Mouse (Mus musculus) heart, embryonic 16.5 days (tissue): Measurements from ENCODE around the gene Il17rc. TPM values are rescaled to one million over a fixed set of nuclear protein-coding genes. Genes with fewer than 3 reads are reported as not detected.
A peak's percentile ranks its signal among the peaks of the same experiment; 100 is the strongest.

Source experiments
- ATAC-seq: fragments of 200-750 bp; cut with Nextera tagmentation; replicated peaks from 2 replicates; pipeline ENCODE4 v1.8.0; 2017; ENCODE audit warnings: moderate number of reproducible peaks; ENCODE audit not compliant: insufficient read depth, low FRiP score; ENCODE audit errors: extremely low read depth
- H3K27ac ChIP-seq: fragments of 300-500 bp; sonication (generic); 2 replicates; pipeline ENCODE4 v1.5.1; 2014; ENCODE audit warnings: mild to moderate bottlenecking, low read length, control low read depth, moderate library complexity
- H3K27me3 ChIP-seq: fragments of 300-500 bp; sonication (generic); 2 replicates; pipeline ENCODE4 v1.6.1; 2014; ENCODE audit warnings: low read length, mixed read lengths; ENCODE audit not compliant: control insufficient read depth, insufficient read depth
- H3K36me3 ChIP-seq: fragments of 300-500 bp; sonication (generic); 2 replicates; pipeline ENCODE4 v1.6.1; 2014; ENCODE audit not compliant: control insufficient read depth, insufficient read depth
- H3K4me1 ChIP-seq: fragments of 300-500 bp; sonication (generic); 2 replicates; pipeline ENCODE4 v1.6.1; 2014; ENCODE audit warnings: low read length, mixed read lengths; ENCODE audit not compliant: control insufficient read depth, insufficient read depth
- H3K4me2 ChIP-seq: fragments of 300-500 bp; sonication (generic); 2 replicates; pipeline ENCODE4 v1.6.1; 2014; ENCODE audit warnings: low read depth, mild to moderate bottlenecking, control low read depth, low read length
- H3K4me3 ChIP-seq: fragments of 300-500 bp; sonication (generic); 2 replicates; pipeline ENCODE4 v1.5.1; 2014; ENCODE audit warnings: mild to moderate bottlenecking, control low read depth, low read length
- H3K9ac ChIP-seq: fragments of 300-500 bp; sonication (generic); 2 replicates; pipeline ENCODE4 v1.6.1; 2014; ENCODE audit warnings: low read length, control low read depth
- H3K9me3 ChIP-seq: fragments of 300-500 bp; sonication (generic); replicated peaks from 2 replicates; pipeline ENCODE4 v1.6.1; 2016; ENCODE audit warnings: low read length; ENCODE audit not compliant: control insufficient read depth
- WGBS: fragments of 180-500 bp; shearing (Covaris S2); extraction: QIAGEN DNeasy Blood & Tissue Kit; methylation state at CpG from one replicate; pipeline ENCODE4 v1.1.7; 2014; 5-methylcytosine and 5-hydroxymethylcytosine counted together
- polyA plus RNA-seq: library from polyadenylated mRNA; unstranded; fragments of >200 nt; fragmentation: Nextera tagmentation; extraction: Ambion mirVana; gene quantifications from 2 replicates; pipeline ENCODE4 v1.2.1, GENCODE M21; 2015

Il17rc gene
- polyA plus RNA-seq, 1 experiment from 2014 or later = 16.1 TPM

GRCm38 (mm10) chr6:113433661-113434060, 37.6 kb upstream of the Il17rc start:
- no peak overlapping the region for H3K4me2 ChIP-seq
- H3K27ac ChIP-seq = no peak overlapping the region
- no peaks in the 10 kb centered on the region for H3K27me3 ChIP-seq
- no peak overlapping the region for H3K9ac ChIP-seq
- H3K4me1 ChIP-seq = no peaks in the 10 kb centered on the region
- ATAC-seq = no peak
- no peak overlapping the region for H3K4me3 ChIP-seq
- no peaks in the 10 kb centered on the region for H3K9me3 ChIP-seq
- WGBS = 59% methylated on average over 3 of the region's 3 CpGs
- no peaks in the 10 kb centered on the region for H3K36me3 ChIP-seq

DNA sequence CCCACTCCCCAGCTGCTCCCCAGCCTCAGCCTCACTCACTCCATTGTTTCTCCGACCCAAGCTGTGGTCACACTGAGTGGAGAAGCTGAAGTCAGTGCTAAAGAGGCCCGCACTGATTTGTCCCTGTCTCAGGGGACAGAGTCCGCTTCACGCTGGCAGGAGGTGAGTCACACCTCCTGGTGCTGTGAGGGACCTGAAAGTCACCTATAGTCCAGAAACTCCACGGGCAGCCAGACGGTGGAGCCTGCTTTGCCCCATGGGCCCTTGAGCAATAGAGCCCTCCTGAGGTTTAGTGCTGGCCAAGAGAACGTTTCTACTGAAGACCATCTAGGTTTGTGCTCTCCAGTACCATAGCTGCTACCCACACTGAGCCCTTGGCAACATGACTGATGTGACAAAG, 36.5 kb upstream of the Il17rc start:
- 71% methylated on average over 7 of the region's 7 CpGs for WGBS
- H3K27ac ChIP-seq = no peak overlapping the region
- H3K9me3 ChIP-seq = no peaks in the 10 kb centered on the region
- H3K36me3 ChIP-seq = no peaks in the 10 kb centered on the region
- H3K4me2 ChIP-seq = no peak overlapping the region
- no peaks in the 10 kb centered on the region for H3K27me3 ChIP-seq
- H3K9ac ChIP-seq = no peak overlapping the region
- ATAC-seq = no peak
- H3K4me3 ChIP-seq = no peak overlapping the region
- no peaks in the 10 kb centered on the region for H3K4me1 ChIP-seq

DNA sequence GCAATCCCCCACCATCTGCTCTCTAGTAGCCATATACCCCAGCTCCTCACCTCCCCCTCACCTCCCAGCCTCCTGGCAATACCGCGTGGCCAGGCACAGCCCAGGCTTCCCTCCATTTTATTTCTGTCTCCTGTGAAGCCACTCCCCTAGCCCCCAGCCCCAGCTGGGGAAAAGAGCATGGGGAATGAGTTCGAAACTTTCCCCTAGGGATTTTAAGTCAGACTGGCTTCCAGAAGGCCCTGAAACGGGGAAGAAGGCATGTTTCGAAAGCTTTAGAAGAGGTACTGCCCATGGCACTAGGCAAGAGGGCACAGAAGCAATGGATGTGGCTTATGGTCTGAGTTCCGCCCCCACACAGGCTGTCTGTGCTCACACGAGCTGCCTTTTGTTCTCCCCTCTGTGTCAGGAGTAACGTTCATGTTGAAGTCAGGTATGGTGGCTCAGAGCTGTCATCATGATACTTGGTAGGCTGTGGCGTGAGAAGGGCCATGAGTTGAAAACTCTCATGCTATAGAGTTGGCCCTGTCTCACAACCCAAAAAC, 35.5 kb upstream of the Il17rc start, which contains the start of gene Cidec:
Gene Cidec (minus strand): TSS at position 97 of the 542 bp plus-strand sequence.
- WGBS = 71% methylated on average over 9 of the region's 9 CpGs
- no peak within 1 kb of the TSS for H3K9ac ChIP-seq
- no peaks in the 10 kb centered on the region for H3K9me3 ChIP-seq
- H3K4me2 ChIP-seq = no peak within 1 kb of the TSS
- H3K27me3 ChIP-seq = no peaks in the 10 kb centered on the region
- H3K27ac ChIP-seq = no peak within 1 kb of the TSS
- no peak within 1 kb of the TSS for H3K4me3 ChIP-seq
- H3K4me1 ChIP-seq = no peaks in the 10 kb centered on the region
- no peak for ATAC-seq
- H3K36me3 ChIP-seq = no peaks in the 10 kb centered on the region

DNA sequence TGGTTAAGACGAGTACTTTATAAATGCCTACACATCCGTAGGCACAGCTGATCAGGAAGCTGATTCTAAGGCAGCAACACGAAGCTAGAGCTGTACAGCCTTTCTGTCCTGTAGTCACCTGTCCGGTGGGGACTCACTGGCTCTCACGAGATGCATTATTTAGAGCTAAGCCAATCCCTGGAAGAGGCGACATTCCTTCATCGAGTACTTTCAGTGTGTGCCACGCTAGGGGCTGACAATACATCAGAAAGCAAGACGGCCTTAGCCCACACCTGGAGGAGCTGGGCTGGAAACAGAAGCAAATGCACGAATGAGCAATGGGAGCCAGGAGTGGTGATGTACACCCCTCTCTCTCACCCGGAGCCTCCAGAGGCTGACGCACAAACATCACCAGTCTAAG, 34.1 kb upstream of the Il17rc start:
- H3K9me3 ChIP-seq = no peaks in the 10 kb centered on the region
- no peak overlapping the region for H3K4me2 ChIP-seq
- WGBS = 62% methylated on average over 12 of the region's 12 CpGs
- no peaks in the 10 kb centered on the region for H3K27me3 ChIP-seq
- no peak overlapping the region for H3K27ac ChIP-seq
- no peak for ATAC-seq
- H3K36me3 ChIP-seq = no peaks in the 10 kb centered on the region
- H3K4me3 ChIP-seq = no peak overlapping the region
- H3K9ac ChIP-seq = no peak overlapping the region
- H3K4me1 ChIP-seq = peaks cover 2% of the 10 kb centered on the region; the same call in 1 of the 2 replicates

DNA sequence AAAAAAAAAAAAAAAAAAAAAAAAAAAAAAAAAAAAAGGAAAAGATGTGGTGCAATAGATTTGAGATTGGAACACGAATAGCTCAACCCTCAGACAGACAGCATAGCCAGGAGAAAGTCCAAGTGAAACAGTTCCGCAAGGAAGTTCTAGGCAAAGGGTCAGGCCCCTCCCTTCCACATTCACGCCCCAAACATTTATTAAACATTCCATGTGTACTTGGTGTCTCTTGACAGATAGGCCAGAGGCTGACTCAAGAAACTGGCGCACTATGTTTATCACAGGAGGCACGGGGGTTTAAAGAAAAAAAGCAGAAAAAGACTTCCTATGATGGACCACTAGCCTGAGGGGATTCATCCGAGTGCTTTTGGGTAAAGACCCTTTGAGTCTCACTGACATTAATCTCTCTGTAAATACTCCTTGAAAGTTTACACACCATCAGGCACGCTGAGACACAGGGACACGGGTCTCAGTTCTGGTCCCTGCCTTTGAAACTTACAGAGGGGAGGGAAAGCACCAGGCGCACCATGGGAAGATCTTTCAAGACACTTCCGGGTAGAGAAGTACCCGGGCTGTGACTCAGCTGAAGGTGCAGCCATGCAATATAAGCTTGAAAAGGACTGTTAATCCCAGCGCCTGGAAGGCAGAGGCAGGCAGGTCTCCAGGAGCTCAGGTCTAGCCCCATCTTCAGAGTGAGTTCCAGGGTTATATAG, 32.4 kb upstream of the Il17rc start:
- 49% methylated on average over 12 of the region's 12 CpGs for WGBS

GRCm38 (mm10) chr6:113440686-113441085, 30.5 kb upstream of the Il17rc start:
- Histone ChIP-seq H3K9ac (no peak overlapping the region), H3K4me3 (no peak overlapping the region), H3K27ac (no peak overlapping the region), H3K36me3 (peaks cover 3% of the 10 kb centered on the region; the same call in 1 of the 2 replicates), H3K9me3 (no peaks in the 10 kb centered on the region), H3K27me3 (no peaks in the 10 kb centered on the region), H3K4me1 (peaks cover 9% of the 10 kb centered on the region), H3K4me2 (no peak overlapping the region)
- no peak for ATAC-seq
- 71% methylated on average over 3 of the region's 3 CpGs for WGBS

More for the DNA sequence above, 32.4 kb upstream of the Il17rc start:
- Histone ChIP-seq H3K36me3 (no peaks in the 10 kb centered on the region), H3K4me2 (no peak overlapping the region), H3K9me3 (no peaks in the 10 kb centered on the region), H3K4me1 (peaks cover 9% of the 10 kb centered on the region), H3K27ac (no peak overlapping the region), H3K9ac (no peak overlapping the region), H3K4me3 (no peak overlapping the region), H3K27me3 (no peaks in the 10 kb centered on the region)
- no peak for ATAC-seq

- Histone ChIP-seq H3K27ac (no peak overlapping the region), H3K4me2 (no peak overlapping the region), H3K27me3 (no peaks in the 10 kb centered on the region), H3K4me3 (no peak overlapping the region), H3K9me3 (no peaks in the 10 kb centered on the region), H3K4me1 (peaks cover 9% of the 10 kb centered on the region), H3K36me3 (peaks cover 3% of the 10 kb centered on the region), H3K9ac (no peak overlapping the region)
- 52% methylated on average over 7 of the region's 7 CpGs for WGBS
- no peak for ATAC-seq
Observed at GRCm38 (mm10) chr6:113441147-113441680, 30.0 kb upstream of the Il17rc start.

DNA sequence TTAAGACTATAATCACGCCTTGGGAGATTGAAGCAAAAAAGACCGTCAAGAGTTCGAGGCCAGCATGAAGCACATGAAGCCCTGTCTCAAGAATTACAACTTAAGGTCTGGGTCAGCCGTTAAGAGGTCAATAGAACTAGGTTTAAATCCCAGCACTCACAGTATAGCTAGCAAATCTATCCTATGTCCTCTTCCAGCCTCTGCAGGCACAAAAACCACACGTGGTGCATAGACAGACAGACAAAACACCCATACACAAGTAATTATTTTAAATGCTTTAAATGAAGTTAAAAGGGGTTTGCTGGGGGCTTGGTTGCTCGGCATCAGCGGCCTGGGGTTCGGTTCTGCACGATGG, 29.2 kb upstream of the Il17rc start:
- Histone ChIP-seq H3K4me2 (peak overlapping the region; percentile 99), H3K9ac (peak overlapping the region; percentile 97), H3K36me3 (peaks cover 6% of the 10 kb centered on the region), H3K9me3 (no peaks in the 10 kb centered on the region), H3K4me3 (peak overlapping the region; percentile 98), H3K27ac (peak overlapping the region; percentile 57), H3K27me3 (no peaks in the 10 kb centered on the region), H3K4me1 (peaks cover 9% of the 10 kb centered on the region)
- no peak for ATAC-seq
- WGBS = 39% methylated on average over 9 of the region's 9 CpGs

DNA sequence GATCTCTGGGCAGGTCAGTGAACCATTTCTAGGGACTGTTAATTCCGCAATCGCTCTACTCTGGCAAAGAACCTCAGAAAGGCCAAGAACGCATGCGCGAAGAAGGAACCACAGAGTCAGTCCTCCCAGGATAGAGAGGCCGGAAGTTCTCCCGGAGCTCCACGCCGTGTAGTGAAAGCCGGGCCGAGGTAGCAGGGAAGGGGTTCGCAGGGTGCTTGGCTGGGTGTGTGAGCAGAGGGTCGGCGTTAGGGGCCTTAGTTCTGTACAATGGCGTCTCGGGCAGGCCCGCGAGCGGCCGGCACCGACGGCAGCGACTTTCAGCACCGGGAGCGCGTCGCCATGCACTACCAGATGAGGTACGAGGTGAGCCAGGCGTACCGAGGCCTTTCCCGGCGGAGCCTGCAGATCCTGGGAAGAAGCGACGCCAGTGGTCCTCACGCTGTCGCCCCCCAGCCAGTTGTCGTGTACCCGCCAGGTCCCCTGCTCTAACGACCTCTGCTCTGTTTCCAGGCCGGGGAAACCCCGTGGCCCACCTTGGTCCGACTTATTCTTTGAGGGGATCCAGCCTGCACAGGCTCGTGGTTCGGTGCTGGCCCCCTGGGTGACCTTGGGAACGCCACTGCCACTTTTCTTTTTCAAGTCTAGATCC, 28.7 kb upstream of the Il17rc start, which contains the start of gene Jagn1:
Gene Jagn1 (plus strand): TSS at position 128 of the 649 bp plus-strand sequence.
- H3K4me3 ChIP-seq = peak within 1 kb of the TSS; percentile 98
- peak; percentile 86 for ATAC-seq

More for the DNA sequence above, 28.7 kb upstream of the Il17rc start, which contains the start of gene Jagn1:
- Histone ChIP-seq H3K4me2 (peak within 1 kb of the TSS; percentile 99), H3K4me1 (peaks cover 9% of the 10 kb centered on the region), H3K27ac (peak within 1 kb of the TSS; percentile 57), H3K9me3 (no peaks in the 10 kb centered on the region), H3K36me3 (peaks cover 11% of the 10 kb centered on the region), H3K9ac (peak within 1 kb of the TSS; percentile 97), H3K27me3 (no peaks in the 10 kb centered on the region)
- WGBS = 0% methylated on average over 45 of the region's 45 CpGs
